Mouse (Mus musculus) adrenal gland, postnatal 4 days (tissue): Measurements from ENCODE around the gene Epb41l3. TPM values are rescaled to one million over a fixed set of nuclear protein-coding genes. Genes with fewer than 3 reads are reported as not detected.

Experiments
- DNase-seq, 2 experiments: peaks; one replicate each; pipeline ENCODE4 v3.0.0; 2021 to 2022; ENCODE audit warnings: low spot score in 2 of 2, mixed read lengths in 2 of 2
- total RNA-seq, 2 experiments: library from RNA; stranded (reverse); gene quantifications; 2 replicates each; pipeline ENCODE4 v1.2.3; 2021

The Epb41l3 gene
- total RNA-seq, 2 experiments from 2014 or later, result 47.8 to 58.3 TPM

GRCm38 (mm10) chr17:69229451-69229850, 154.0 kb downstream of the Epb41l3 start:
- no peak for DNase-seq

DNA sequence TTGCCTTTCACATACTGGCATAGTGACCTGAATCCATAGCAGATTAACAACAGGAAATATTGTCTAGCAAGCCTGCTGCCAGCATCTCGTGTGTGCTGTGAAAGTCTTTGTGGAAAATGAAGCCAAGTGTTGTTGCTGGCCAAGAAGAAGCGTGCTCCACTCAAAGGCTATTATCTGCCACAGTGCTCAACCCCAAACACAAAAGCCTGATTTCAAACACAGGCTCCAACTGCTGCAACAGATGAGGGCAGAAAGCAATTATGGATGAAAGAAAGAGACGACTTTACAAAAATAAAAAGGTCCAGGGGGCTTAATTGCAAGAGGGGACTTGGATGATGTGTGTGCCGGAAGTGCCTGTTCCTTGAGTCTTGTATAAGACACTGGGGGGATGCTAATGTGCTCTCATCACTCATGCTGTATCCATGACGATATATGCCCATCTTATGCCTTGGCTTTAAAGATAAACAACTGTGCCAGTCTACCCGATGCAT, 154.7 kb downstream of the Epb41l3 start:
- no peak for DNase-seq

- no peak for DNase-seq
Measured at GRCm38 (mm10) chr17:69231360-69231759, 155.9 kb downstream of the Epb41l3 start.

DNA sequence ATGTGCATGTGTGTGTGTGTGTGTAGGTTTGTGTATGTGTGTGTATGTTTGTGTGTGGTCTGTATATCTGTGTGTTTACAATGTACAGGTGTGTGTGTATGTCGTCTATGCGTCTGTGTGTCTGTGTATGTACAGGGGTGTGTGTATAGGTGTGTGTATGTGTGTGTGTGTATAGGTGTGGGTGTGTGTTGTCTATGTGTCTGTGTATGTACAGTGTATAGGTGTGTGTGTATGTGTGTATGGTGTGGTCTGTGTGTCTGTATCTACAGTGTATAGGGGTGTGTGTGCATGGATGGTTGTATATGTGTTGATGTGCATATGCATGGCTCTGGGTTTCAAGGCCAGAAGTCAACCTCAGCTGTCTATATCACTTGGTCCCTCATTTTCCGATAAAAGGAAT, 161.7 kb downstream of the Epb41l3 start:
- DNase-seq, result no peak

DNA sequence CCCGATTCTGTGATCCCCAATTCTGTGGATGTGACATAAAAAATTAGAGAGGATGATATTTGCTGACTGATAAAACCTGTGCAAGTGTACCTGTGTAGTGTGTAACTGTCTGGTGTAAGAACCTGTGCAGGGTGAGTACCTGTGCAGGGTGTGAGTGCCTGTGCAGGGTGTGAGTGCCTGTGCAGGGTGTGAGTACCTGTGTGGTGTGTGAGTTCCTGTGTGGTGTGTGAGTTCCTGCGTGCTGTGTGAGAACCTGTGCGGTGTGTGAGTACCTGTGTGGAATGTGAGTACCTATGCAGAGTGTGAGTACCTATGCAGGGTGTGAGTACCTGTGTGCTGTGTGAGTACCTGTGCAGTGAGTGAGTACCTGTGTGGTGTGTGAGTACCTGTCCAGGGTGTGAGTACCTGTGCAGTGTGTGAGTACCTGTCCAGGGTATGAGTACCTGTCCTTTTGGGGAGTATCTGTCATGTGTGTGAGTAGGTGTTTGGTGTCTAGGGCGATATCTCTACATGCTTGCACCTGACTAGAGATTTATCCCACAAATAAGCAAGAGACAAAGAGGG, 163.4 kb downstream of the Epb41l3 start:
- DNase-seq, result no peak

DNA sequence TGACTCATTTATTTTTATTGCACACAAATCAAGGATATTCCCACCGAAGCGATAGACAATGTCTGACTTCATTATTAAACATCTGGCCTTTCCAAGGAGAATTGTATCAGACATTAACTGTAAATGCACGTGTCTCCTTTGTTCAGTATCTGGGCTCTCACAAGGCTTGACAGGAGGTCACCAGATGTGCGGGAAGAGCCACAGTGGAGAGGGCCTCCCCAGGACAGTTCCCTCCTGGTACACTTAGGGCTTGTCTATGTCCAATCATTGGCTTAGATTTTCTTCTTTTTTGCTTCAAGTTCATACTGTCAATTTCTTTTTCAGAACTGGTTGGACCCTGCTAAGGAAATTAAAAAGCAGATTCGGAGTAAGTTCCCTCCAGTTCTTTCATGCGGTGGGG, 163.9 kb downstream of the Epb41l3 start:
- DNase-seq, result no peak

GRCm38 (mm10) chr17:69255834-69256233, 180.4 kb downstream of the Epb41l3 start:
- DNase-seq, result no peak

GRCm38 (mm10) chr17:69256441-69256840, 181.0 kb downstream of the Epb41l3 start:
- DNase-seq, result no peak

DNA sequence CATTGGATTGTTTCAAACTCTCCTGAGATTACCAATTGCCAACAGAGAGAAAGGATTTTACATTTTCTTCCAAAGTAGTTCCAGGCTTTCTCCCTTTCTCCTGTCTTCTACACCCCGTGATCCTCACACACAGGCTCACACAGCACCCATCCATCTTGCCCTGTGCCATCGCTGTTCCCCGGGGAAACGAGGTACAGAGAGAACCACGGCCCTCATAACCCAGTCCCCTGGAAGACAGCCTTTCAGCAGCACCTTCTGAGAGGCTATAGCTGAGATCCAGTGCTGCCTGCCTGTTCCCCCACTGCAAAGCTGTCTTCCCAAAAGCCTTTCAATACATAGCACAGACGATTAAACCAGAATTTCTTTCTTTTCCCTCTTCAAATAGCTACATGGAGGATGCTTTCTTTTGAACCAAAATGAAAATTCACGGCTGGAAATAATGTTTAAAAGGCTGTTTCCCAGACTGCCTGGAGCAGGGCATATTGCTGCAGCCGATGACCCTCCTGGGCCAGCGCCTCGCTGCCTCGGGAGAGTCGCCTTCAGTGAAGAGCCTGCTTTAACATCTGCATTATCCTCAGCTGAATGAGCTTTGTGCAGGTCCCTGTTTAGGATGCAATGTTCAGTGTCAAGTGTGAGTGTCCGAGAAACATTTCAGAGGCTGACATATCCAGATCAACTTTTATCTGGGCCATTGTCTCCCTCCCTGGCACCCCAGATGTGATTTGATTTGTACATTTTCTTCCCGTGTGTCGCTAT, 188.5 kb downstream of the Epb41l3 start:
- DNase-seq, result no peak

GRCm38 (mm10) chr17:69265171-69265570, 189.7 kb downstream of the Epb41l3 start:
- no peak for DNase-seq

GRCm38 (mm10) chr17:69265759-69266463, 190.4 kb downstream of the Epb41l3 start:
- no peak for DNase-seq

DNA sequence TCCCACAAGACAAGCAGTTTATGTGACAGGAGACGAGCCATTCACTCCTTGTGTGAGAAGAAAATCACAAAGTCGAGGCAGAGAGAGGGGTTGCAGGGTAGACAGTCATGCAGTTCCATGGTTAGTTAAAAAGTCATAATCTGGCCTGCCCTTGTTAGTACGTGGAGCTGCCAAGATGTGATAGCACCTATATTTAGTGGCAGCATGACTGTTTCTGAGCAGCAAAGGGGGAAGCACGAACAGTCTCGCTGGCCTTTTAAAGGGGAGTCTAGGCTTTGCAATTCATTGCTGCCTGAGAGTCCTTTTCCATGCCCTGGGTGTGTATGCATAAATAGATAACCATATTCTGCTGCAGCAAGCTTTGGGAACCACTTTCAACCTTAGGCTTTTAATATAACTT, 191.5 kb downstream of the Epb41l3 start:
- DNase-seq, result no peak

- no peak for DNase-seq
Measured at GRCm38 (mm10) chr17:69267526-69267925, 192.0 kb downstream of the Epb41l3 start.

DNA sequence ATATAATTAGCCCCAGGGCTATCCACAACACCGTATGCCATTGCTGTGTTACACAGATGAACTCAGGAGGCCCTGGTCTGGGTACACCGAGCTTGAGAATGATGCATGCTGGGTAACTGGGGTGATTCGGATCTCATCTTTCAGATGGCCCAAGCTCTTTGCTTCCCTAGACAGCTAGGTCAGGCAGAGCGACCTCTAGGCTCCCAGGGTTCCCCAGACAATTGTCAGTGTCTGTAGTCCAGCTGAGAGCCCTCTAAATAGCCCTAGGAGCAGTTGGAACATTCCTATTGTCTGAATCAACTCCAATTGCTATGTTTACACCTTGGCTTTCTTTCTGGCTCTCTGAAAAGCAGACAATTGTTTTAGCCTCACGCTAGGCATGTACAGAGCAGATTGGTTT, 201.9 kb downstream of the Epb41l3 start:
- no peak for DNase-seq

DNA sequence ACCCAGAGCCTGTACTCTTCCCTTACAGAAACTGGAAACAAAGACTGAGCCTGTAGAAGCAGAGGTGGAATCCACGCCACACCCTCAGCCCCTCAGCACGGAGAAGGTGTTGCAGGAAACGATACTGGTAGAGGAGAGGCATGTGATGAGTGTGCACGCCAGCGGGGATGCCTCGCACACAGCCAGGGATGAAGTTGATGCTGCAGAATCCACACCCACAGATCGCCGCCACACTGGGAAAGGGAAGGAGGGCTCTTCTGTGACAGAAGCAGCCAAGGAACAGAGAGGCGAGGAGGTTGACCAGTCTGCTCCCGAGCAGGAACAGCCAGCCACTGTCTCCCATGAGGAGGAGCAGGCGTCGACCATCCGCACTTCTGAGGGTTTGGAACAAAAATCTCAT, 209.0 kb downstream of the Epb41l3 start:
- no peak for DNase-seq

GRCm38 (mm10) chr17:69288130-69288529, 212.6 kb downstream of the Epb41l3 start:
- no peak for DNase-seq

DNA sequence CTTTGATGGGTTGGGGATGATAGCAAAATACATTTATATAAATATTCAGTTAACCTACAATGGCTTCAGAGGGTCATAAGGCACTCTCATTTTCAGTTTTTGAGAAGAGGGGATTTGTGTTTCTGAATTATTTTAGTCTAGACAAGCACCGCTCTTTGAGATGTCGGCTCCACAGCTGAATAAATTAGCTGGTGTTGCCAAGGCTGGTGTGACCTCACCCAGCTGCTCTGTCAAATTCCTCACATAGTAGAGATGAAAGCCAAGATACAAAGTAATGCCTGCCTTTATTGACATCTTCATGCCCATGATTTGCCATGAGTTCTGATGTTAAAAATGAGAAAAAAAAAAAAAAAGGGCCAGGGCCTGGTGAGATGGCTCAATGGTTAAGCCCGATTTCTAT, 214.8 kb downstream of the Epb41l3 start:
- DNase-seq, result no peak

DNA sequence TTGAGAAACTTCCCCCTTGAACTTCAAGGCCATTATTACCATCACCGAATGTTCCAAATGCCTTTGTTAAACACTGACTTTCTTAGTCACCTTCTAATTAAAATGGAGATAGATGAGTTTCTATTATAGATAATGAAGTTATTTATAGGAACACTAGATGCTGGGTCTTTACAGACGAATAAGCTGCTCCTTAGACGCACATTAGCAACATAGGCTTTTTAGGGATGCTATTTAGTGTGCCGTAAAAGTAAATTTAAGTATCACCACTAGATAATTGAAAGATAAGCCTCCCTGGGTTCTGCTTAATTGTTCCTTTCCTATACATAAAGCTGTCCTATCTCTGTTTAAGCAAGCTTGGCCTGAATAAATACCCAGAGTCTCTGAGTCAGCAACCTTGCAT, 226.1 kb downstream of the Epb41l3 start:
- DNase-seq, result no peak

DNA sequence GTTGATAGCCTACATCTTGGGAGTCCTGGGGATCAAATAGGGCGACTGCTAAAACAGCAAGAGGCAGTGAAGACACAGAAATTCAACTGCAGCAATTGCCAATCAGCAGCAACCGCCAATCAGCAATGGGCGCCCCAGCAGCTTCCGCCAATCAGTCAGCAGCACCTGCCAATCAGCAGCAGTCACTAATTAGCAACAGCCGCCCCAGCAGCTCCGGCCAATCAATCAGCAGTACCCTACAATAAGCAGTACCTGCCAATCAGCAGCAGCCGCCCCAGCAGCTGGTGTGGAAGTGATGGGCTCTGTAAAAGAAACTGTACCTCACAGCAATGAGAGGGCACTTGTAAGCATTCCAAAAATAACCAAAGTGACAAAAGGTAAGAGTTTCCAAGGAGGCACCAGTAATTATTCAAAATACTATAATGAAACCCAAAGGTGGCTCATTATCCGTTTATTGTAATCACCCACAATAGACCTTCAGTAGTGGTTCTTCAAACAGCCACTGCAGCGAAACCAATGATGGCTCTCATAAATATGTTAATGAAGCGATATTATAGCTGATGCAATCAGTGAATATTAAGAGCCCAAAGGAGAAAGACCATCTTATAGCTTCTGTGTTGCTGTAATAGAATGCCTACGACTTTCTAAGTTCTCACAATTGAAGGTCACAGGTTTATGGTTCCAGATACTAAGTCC, 228.2 kb downstream of the Epb41l3 start:
- DNase-seq, result no peak

GRCm38 (mm10) chr17:69307636-69308035, 232.2 kb downstream of the Epb41l3 start:
- DNase-seq, result no peak

DNA sequence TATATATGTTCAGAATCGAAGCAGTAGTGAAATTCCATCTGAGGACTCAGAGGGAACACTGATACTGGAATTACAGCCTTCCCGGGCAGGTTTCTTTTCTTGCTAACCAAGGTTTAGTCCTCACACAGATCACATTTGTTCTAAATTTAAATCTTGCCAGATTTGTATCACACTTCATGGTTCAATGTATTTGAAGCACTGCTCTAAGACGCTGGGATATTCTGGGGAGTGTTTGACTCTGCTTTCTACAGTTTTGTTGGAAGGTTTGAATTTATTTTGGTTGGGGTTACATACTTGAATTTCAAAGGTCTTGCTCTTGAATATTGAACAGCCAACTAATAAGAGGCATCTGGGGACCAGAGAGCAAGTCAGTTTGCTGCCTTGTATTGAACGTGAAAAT, 234.4 kb downstream of the Epb41l3 start:
- no peak for DNase-seq

DNA sequence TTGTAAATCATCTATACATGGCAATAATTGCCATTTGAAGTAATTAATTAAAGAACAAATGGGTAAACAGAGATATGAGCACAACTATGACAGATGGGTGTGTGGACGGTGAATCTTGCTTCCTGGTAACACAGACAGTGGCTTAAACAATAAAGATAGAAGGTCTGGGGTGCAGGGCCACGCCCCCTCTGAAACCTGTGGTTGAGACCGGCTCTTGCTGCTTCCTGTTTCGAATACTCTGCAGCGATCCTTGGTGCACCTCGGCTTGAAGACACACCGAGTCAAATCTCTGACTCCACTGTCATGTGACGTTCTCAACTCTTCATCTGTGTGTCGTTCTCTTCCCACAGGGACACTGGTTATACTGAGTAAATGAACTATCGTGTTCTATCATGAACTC, 245.0 kb downstream of the Epb41l3 start:
- no peak for DNase-seq
